Mouse (Mus musculus): ENCODE results near the gene Dpp3. TPM values are rescaled to one million over a fixed set of nuclear protein-coding genes. Genes with fewer than 3 reads are reported as not detected.
"Not testable (repeated sequence)": the region's sequence is repeated elsewhere in the genome, so short reads cannot be mapped to it uniquely, and the experiment has no call there.

Dpp3 gene
- 10 to 100 TPM; 62.2 to 67.0 TPM for total RNA-seq (2021)

GRCm38 (mm10) chr19:4927904-4928531 is at the start of gene Dpp3:
Gene Dpp3, minus strand, starts transcription at chr19:4928287.
- DNase-seq (ENCODE audit: extremely low spot score in 1 of 2, low spot score in 2 of 2): peak; percentile 96 to 99
- intact Hi-C loops (cut with DNase I): no loop called here

- intact Hi-C loops (cut with DNase I): loop anchor here (5.0 kb wide), 1 partner anchor 34 kb away; no protein-coding TSS in a partner anchor
- no peak for DNase-seq (ENCODE audit: extremely low spot score in 1 of 2, low spot score in 2 of 2)
Observed at GRCm38 (mm10) chr19:4968236-4968635, 40.1 kb upstream of the Dpp3 start.

- DNase-seq (ENCODE audit: extremely low spot score in 1 of 2, low spot score in 2 of 2): peak; percentile 90 to 91
- intact Hi-C loops (cut with DNase I): no loop called here
Observed at GRCm38 (mm10) chr19:4961928-4962601, 34.0 kb upstream of the Dpp3 start, which contains the start of gene Mrpl11. Gene Mrpl11, plus strand, starts transcription at chr19:4962147.

- DNase-seq (ENCODE audit: extremely low spot score in 1 of 2, low spot score in 2 of 2); intact Hi-C loops (cut with DNase I): not testable (repeated sequence)
Observed at GRCm38 (mm10) chr19:4948641-4949040, 20.6 kb upstream of the Dpp3 start.

- no peak for DNase-seq (ENCODE audit: extremely low spot score in 1 of 2, low spot score in 2 of 2)
- intact Hi-C loops (cut with DNase I): no loop called here
Observed at GRCm38 (mm10) chr19:4945540-4945939, 17.5 kb upstream of the Dpp3 start.

GRCm38 (mm10) chr19:4943253-4943588 is 15.1 kb upstream of the Dpp3 start:
- intact Hi-C loops (cut with DNase I): no loop called here

GRCm38 (mm10) chr19:4942551-4943252 is 14.6 kb upstream of the Dpp3 start, which contains the start of gene Peli3:
Gene Peli3, minus strand, starts transcription at chr19:4943127.
- peak; percentile 49 to 88 for DNase-seq (ENCODE audit: extremely low spot score in 1 of 2, low spot score in 2 of 2)

More at GRCm38 (mm10) chr19:4943253-4943588, 15.1 kb upstream of the Dpp3 start:
- DNase-seq (ENCODE audit: extremely low spot score in 1 of 2, low spot score in 2 of 2): no peak

GRCm38 (mm10) chr19:4937444-4938310 is 9.6 kb upstream of the Dpp3 start:
- intact Hi-C loops (cut with DNase I): no loop called here
- DNase-seq (ENCODE audit: extremely low spot score in 1 of 2, low spot score in 2 of 2): no peak

More at GRCm38 (mm10) chr19:4942551-4943252, 14.6 kb upstream of the Dpp3 start, which contains the start of gene Peli3:
- intact Hi-C loops (cut with DNase I): no loop called here

- intact Hi-C loops (cut with DNase I): no loop called here
Observed at GRCm38 (mm10) chr19:4936896-4937295, 8.8 kb upstream of the Dpp3 start.

GRCm38 (mm10) chr19:4928781-4929180 is 694 bp upstream of the Dpp3 start:
- no peak for DNase-seq (ENCODE audit: extremely low spot score in 1 of 2, low spot score in 2 of 2)
- intact Hi-C loops (cut with DNase I): no loop called here

More at GRCm38 (mm10) chr19:4936896-4937295, 8.8 kb upstream of the Dpp3 start:
- DNase-seq (ENCODE audit: extremely low spot score in 1 of 2, low spot score in 2 of 2): no peak

- DNase-seq (ENCODE audit: extremely low spot score in 1 of 2, low spot score in 2 of 2): no peak
- intact Hi-C loops (cut with DNase I): no loop called here
Observed at GRCm38 (mm10) chr19:4925121-4925860, 2.8 kb downstream of the Dpp3 start.

GRCm38 (mm10) chr19:4919652-4920051 is 8.4 kb downstream of the Dpp3 start:
- intact Hi-C loops (cut with DNase I): no loop called here
- no peak for DNase-seq (ENCODE audit: extremely low spot score in 1 of 2, low spot score in 2 of 2)

- intact Hi-C loops (cut with DNase I): no loop called here
Observed at GRCm38 (mm10) chr19:4916827-4917226, 11.3 kb downstream of the Dpp3 start.

GRCm38 (mm10) chr19:4915924-4916603 is 12.0 kb downstream of the Dpp3 start:
- intact Hi-C loops (cut with DNase I): no loop called here
- no peak for DNase-seq (ENCODE audit: extremely low spot score in 1 of 2, low spot score in 2 of 2)

More at GRCm38 (mm10) chr19:4916827-4917226, 11.3 kb downstream of the Dpp3 start:
- DNase-seq (ENCODE audit: extremely low spot score in 1 of 2, low spot score in 2 of 2): no peak

- intact Hi-C loops (cut with DNase I): loop anchor here (10.0 kb wide), 1 partner anchor 155 kb away; the partner anchor contains the start of gene Rbm4b
- DNase-seq (ENCODE audit: extremely low spot score in 1 of 2, low spot score in 2 of 2): no peak
Observed at GRCm38 (mm10) chr19:4909376-4909775, 18.7 kb downstream of the Dpp3 start.

GRCm38 (mm10) chr19:4908107-4908506 is 20.0 kb downstream of the Dpp3 start:
- intact Hi-C loops (cut with DNase I): loop anchor here (10.0 kb wide), 1 partner anchor 153 kb away; the partner anchor contains the start of gene Rbm4b
- peak in 1 of 2 experiments; percentile 30 for DNase-seq (ENCODE audit: extremely low spot score in 1 of 2, low spot score in 2 of 2)

All from left cerebral cortex, postnatal 10 days (tissue).